Mouse (Mus musculus) midbrain, embryonic 14.5 days (tissue): ENCODE data around the gene Ptprc. TPM values are rescaled to one million over a fixed set of nuclear protein-coding genes. Genes with fewer than 3 reads are reported as not detected.

Source experiments
- ATAC-seq: fragments of 200-750 bp; cut with Nextera tagmentation; 2 replicates; pipeline ENCODE4 v1.8.0; 2017; ENCODE audit warnings: moderate number of reproducible peaks, moderate library complexity; ENCODE audit not compliant: low FRiP score, low TSS enrichment
- DNase-seq: peaks from one replicate; pipeline ENCODE4 v3.0.0-alpha.2; 2015
- H3K27ac ChIP-seq: fragments of 300-500 bp; sonication (generic); replicated peaks from 2 replicates; pipeline ENCODE4 v1.5.1; 2014; ENCODE audit warnings: mild to moderate bottlenecking, low read depth, low read length, moderate library complexity
- H3K27me3 ChIP-seq: fragments of 300-500 bp; sonication (generic); 2 replicates; pipeline ENCODE4 v1.6.1; 2014; ENCODE audit warnings: low read length, control low read depth, mixed read lengths; ENCODE audit not compliant: control insufficient read depth, insufficient read depth
- H3K36me3 ChIP-seq: fragments of 300-500 bp; sonication (generic); 2 replicates; pipeline ENCODE4 v1.6.1; 2014; ENCODE audit warnings: low read length, control low read depth; ENCODE audit not compliant: control insufficient read depth, insufficient read depth
- H3K4me1 ChIP-seq: fragments of 300-500 bp; sonication (generic); 2 replicates; pipeline ENCODE4 v1.6.1; 2014; ENCODE audit warnings: mild to moderate bottlenecking, antibody characterized with exemption, low read length, control low read depth; ENCODE audit not compliant: control insufficient read depth, insufficient read depth
- H3K4me2 ChIP-seq: fragments of 300-500 bp; sonication (generic); 2 replicates; pipeline ENCODE4 v1.6.1; 2014; ENCODE audit warnings: mild to moderate bottlenecking, low read length, moderate library complexity
- H3K4me3 ChIP-seq: fragments of 300-500 bp; sonication (generic); replicated peaks from 2 replicates; pipeline ENCODE4 v1.5.1; 2014; ENCODE audit warnings: low read depth, low read length
- H3K9ac ChIP-seq: fragments of 300-500 bp; sonication (generic); replicated peaks from 2 replicates; pipeline ENCODE4 v1.6.1; 2014; ENCODE audit warnings: mild to moderate bottlenecking, low read length, moderate library complexity
- H3K9me3 ChIP-seq: fragments of 300-500 bp; sonication (generic); 2 replicates; pipeline ENCODE4 v1.6.1; 2016; ENCODE audit warnings: low read length, control low read depth, mixed read lengths; ENCODE audit not compliant: control insufficient read depth
- WGBS: fragments of 180-500 bp; shearing (Covaris S2); extraction: QIAGEN DNeasy Blood & Tissue Kit; methylation state at CpG from one replicate; pipeline ENCODE4 v1.1.7; 2014; 5-methylcytosine and 5-hydroxymethylcytosine counted together
- polyA plus RNA-seq: library from polyadenylated mRNA; unstranded; fragments of >200 nt; fragmentation: Nextera tagmentation; extraction: Ambion mirVana; gene quantifications from 2 replicates; pipeline ENCODE4 v1.2.1, GENCODE M21; 2014

Gene Ptprc
- polyA plus RNA-seq, 1 experiment from 2014 or later: 2.4 TPM

DNA sequence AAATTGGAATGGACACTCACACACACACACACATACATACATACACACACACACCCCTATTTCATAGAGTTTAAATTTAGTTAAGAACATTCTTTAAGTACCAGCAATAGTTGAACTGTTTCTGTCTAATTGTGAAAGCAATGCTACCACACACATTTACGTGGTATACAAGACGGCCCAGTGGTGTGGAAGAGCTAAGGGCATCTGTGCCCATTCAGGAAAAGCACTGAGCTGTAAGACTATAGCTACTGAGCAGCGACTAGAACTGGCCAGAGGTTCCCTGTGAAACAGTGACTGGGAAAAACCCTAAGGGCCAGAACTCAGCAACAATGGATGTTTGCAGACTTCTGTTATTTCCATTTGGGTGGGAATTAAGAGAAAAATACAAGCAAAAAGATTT, 17.3 kb downstream of the Ptprc start:
- no peaks in the 10 kb centered on the region for H3K4me1 ChIP-seq
- no peaks in the 10 kb centered on the region for H3K9me3 ChIP-seq
- 32% methylated on average over 3 of the region's 3 CpGs for WGBS
- no peak overlapping the region for H3K4me3 ChIP-seq
- H3K27ac ChIP-seq: no peak overlapping the region
- no peak for ATAC-seq
- no peak overlapping the region for H3K9ac ChIP-seq
- H3K27me3 ChIP-seq: no peaks in the 10 kb centered on the region
- no peak for DNase-seq
- no peak overlapping the region for H3K4me2 ChIP-seq
- no peaks in the 10 kb centered on the region for H3K36me3 ChIP-seq

GRCm38 (mm10) chr1:138157709-138158108, 17.8 kb downstream of the Ptprc start:
- WGBS: 74% methylated on average over 2 of the region's 2 CpGs
- DNase-seq (no peak), ATAC-seq (no peak)
- Histone ChIP-seq H3K9ac (no peak overlapping the region), H3K36me3 (no peaks in the 10 kb centered on the region), H3K9me3 (no peaks in the 10 kb centered on the region), H3K27me3 (no peaks in the 10 kb centered on the region), H3K4me1 (no peaks in the 10 kb centered on the region), H3K4me3 (no peak overlapping the region), H3K4me2 (no peak overlapping the region), H3K27ac (no peak overlapping the region)

DNA sequence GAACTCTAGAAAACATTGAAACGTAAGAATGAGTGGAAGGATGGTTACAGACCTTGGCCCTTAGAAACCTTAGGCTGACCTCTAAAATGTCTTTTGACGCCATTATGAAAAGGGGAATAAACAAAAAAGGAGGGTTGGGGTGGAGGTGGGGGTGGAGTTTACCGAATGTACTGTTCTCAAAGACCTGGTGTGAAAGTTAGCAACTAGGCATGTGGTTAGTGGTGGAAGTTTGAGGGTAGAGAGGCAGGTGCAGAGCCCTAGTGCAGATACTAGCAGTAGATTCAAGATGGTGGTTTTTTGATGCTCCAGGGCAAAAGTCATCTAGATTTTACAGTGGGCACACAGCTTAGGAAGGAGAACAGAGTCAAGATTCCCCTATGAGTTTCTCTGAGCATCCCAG, 18.5 kb downstream of the Ptprc start:
- ATAC-seq (no peak), DNase-seq (no peak)
- Histone ChIP-seq H3K36me3 (no peaks in the 10 kb centered on the region), H3K9me3 (no peaks in the 10 kb centered on the region), H3K27ac (no peak overlapping the region), H3K27me3 (no peaks in the 10 kb centered on the region), H3K4me3 (no peak overlapping the region), H3K4me1 (no peaks in the 10 kb centered on the region), H3K9ac (no peak overlapping the region), H3K4me2 (no peak overlapping the region)
- 91% methylated on average over 3 of the region's 3 CpGs for WGBS

DNA sequence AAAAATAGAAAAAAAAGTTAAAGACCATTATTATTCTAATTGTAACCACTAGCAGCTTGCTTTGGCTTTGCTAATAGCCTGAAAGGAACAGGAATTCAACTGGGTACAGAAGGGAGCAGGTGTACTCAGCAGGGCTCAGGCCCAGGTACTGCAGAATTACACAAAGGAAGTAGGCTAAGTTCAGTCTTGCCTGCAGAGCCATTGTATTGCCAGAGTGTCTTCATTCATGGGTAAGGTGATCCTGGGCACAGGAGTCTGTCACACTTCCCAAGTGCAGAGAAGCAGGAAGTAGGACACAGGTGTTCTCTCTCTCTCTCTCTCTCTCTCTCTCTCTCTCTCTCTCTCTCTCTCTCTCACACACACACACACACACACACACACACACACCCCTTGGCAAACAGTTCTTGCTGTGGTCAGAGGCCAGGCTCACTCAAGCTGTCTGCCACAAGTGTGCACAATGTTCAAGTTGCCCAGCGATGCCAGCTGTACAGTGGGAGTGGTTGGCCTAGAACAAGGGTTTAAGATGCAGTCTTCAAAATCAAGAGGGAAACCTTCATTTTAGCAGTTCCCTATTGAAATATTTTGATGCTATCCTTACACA, 21.2 kb downstream of the Ptprc start:
- H3K27me3 ChIP-seq: no peaks in the 10 kb centered on the region
- no peak overlapping the region for H3K9ac ChIP-seq
- no peak for DNase-seq
- ATAC-seq: no peak
- H3K4me3 ChIP-seq: no peak overlapping the region
- H3K9me3 ChIP-seq: no peaks in the 10 kb centered on the region
- no peak overlapping the region for H3K4me2 ChIP-seq
- H3K4me1 ChIP-seq: no peaks in the 10 kb centered on the region
- no peak overlapping the region for H3K27ac ChIP-seq
- 58% methylated on average over 1 of the region's 1 CpGs for WGBS
- no peaks in the 10 kb centered on the region for H3K36me3 ChIP-seq

DNA sequence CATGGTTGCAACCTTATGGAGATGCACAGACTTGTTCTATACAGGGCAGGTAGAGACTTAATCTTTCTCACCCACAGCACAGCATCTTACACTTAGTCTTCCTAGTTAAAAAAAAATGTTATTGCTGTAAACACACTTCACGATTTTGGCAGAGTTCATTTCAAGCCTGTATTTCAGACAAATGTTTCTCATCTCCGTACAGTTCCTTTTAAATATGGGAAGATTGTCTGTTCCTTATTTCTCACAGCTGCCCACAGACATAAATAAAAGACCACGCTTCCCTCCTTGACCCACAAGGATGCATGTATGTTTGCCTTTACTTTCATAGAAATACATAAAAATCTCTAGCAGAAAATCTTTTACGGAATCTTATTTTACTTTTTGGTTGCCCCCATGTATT, 22.4 kb downstream of the Ptprc start:
- Histone ChIP-seq H3K9ac (no peak overlapping the region), H3K4me2 (no peak overlapping the region), H3K36me3 (no peaks in the 10 kb centered on the region), H3K4me1 (no peaks in the 10 kb centered on the region), H3K27me3 (no peaks in the 10 kb centered on the region), H3K9me3 (no peaks in the 10 kb centered on the region), H3K4me3 (no peak overlapping the region), H3K27ac (no peak overlapping the region)
- no peak for DNase-seq
- 93% methylated on average over 4 of the region's 4 CpGs for WGBS
- no peak for ATAC-seq

DNA sequence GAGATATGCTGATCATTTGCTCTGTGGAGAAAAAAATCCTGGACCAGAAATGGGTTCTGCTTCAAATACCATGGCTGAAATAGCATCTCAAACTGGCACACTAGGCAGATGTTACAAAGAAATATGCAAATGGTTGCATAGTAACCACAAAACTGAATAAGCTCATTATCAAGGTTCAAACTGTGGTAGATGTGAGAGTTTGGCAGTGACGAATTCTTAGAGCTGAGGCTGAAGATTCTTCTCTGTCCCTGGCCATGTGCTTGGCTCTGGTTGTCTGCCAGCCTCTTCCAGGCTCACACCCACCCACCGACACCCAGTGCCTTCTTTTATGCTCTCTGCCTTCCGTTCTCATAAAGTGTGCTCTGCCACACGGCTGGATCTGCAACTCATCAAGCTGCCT, 26.7 kb downstream of the Ptprc start:
- H3K9me3 ChIP-seq: no peaks in the 10 kb centered on the region

DNA sequence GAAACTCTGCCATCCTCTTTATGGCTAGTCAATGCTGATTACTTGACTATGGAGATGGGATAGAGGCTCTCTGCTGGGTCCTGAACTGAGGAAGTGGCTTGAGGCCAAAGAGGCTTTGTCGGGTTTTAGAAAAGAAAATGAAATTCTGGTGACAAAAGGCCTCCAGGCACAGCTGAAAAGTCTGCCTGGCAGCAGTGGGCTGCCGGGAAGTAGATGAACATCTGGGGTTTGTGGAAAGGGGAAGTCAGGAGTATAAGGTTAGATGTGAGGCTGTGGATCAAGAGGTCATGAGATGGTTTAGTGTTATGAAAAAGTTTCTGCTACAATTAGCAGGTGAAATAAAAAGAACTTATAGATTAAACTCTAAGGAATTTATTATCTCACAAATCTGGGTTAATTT, 29.9 kb downstream of the Ptprc start:
- WGBS: 13% methylated on average over 2 of the region's 2 CpGs
- ATAC-seq: no peak
- Histone ChIP-seq H3K36me3 (no peaks in the 10 kb centered on the region), H3K4me3 (no peak overlapping the region), H3K27ac (no peak overlapping the region), H3K4me2 (no peak overlapping the region), H3K9me3 (no peaks in the 10 kb centered on the region), H3K27me3 (no peaks in the 10 kb centered on the region), H3K4me1 (no peaks in the 10 kb centered on the region), H3K9ac (no peak overlapping the region)
- DNase-seq: no peak

More for the DNA sequence above, 26.7 kb downstream of the Ptprc start:
- Histone ChIP-seq H3K4me2 (no peak overlapping the region), H3K4me3 (no peak overlapping the region), H3K4me1 (no peaks in the 10 kb centered on the region), H3K27me3 (no peaks in the 10 kb centered on the region), H3K9ac (no peak overlapping the region), H3K27ac (no peak overlapping the region; the same call in 1 of the 2 replicates), H3K36me3 (no peaks in the 10 kb centered on the region)
- DNase-seq (peak; percentile 21), ATAC-seq (no peak)
- 51% methylated on average over 4 of the region's 4 CpGs for WGBS

GRCm38 (mm10) chr1:138145148-138145547, 30.4 kb downstream of the Ptprc start:
- H3K9me3 ChIP-seq: no peaks in the 10 kb centered on the region
- H3K36me3 ChIP-seq: no peaks in the 10 kb centered on the region
- ATAC-seq: no peak
- H3K4me1 ChIP-seq: no peaks in the 10 kb centered on the region
- DNase-seq: no peak
- no peak overlapping the region for H3K4me3 ChIP-seq
- H3K4me2 ChIP-seq: no peak overlapping the region
- no peak overlapping the region for H3K9ac ChIP-seq
- 77% methylated on average over 3 of the region's 3 CpGs for WGBS
- no peak overlapping the region for H3K27ac ChIP-seq
- no peaks in the 10 kb centered on the region for H3K27me3 ChIP-seq

DNA sequence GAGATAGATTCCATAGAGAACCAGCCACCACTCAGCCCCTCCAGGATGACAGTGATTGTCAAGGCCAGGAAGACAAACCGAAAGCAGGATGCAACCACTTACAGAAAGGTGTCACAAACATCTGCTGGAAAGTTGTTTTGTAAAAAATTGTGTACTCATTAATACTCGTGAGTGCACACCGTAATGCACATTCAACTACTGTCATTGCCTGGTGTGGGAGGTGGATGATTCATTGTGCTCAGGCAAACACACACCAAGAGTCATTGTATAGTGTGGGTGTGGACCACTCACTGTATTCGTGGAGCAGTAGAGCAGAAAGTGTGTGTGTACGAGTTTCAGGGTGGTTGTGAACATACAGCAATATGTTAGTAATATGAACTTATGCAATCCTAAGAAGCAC, 31.1 kb downstream of the Ptprc start:
- Histone ChIP-seq H3K4me2 (no peak overlapping the region), H3K9ac (no peak overlapping the region), H3K36me3 (no peaks in the 10 kb centered on the region), H3K4me1 (no peaks in the 10 kb centered on the region), H3K9me3 (no peaks in the 10 kb centered on the region), H3K4me3 (no peak overlapping the region), H3K27me3 (no peaks in the 10 kb centered on the region), H3K27ac (no peak overlapping the region)
- no peak for ATAC-seq
- WGBS: 94% methylated on average over 5 of the region's 5 CpGs
- DNase-seq: no peak
